Mouse (Mus musculus): ENCODE results near the gene Ddx19b. TPM values are rescaled to one million over a fixed set of nuclear protein-coding genes. Genes with fewer than 3 reads are reported as not detected.
"Not testable (repeated sequence)": the region's sequence is repeated elsewhere in the genome, so short reads cannot be mapped to it uniquely, and the experiment has no call there.

Gene Ddx19b
- total and polyA plus RNA-seq, 3 experiments: 3.2 to 10.3 (median 10.3) TPM

- intact Hi-C loops (cut with DNase I): no loop called here
- DNase-seq: no peak
- no peak overlapping the region for H3K9ac ChIP-seq (ENCODE audit: low read depth, low read length)
- no peak overlapping the region for H3K27ac ChIP-seq
- WGBS: 87% methylated on average over 6 of the region's 6 CpGs
- no peak overlapping the region for H3K4me3 ChIP-seq
- no peaks in the 10 kb centered on the region for H3K79me2 ChIP-seq (replicated peaks; ENCODE audit: control insufficient read depth, insufficient read depth, low read length)
- TF ChIP-seq CTCF (IDR thresholded peaks at IDR 0.05): no peak
- TF ChIP-seq EP300 (IDR thresholded peaks at IDR 0.05; ENCODE audit: insufficient read depth, low read depth, low read length): no peak
- TF ChIP-seq POLR2A (IDR thresholded peaks at IDR 0.05; ENCODE audit: insufficient read depth, low read depth, low read length): no peak
- H3K27me3 ChIP-seq (ENCODE audit: control insufficient read depth, insufficient read depth, low read length): no peaks in the 10 kb centered on the region
- H3K36me3 ChIP-seq (ENCODE audit: control insufficient read depth, insufficient read depth, low read length): no peaks in the 10 kb centered on the region
- no peaks in the 10 kb centered on the region; the same call in 1 of the 2 replicates for H3K4me1 ChIP-seq (ENCODE audit: control insufficient read depth, insufficient read depth, low read length)
Observed at GRCm38 (mm10) chr8:110959906-110960305, 71.6 kb downstream of the Ddx19b start.

DNA sequence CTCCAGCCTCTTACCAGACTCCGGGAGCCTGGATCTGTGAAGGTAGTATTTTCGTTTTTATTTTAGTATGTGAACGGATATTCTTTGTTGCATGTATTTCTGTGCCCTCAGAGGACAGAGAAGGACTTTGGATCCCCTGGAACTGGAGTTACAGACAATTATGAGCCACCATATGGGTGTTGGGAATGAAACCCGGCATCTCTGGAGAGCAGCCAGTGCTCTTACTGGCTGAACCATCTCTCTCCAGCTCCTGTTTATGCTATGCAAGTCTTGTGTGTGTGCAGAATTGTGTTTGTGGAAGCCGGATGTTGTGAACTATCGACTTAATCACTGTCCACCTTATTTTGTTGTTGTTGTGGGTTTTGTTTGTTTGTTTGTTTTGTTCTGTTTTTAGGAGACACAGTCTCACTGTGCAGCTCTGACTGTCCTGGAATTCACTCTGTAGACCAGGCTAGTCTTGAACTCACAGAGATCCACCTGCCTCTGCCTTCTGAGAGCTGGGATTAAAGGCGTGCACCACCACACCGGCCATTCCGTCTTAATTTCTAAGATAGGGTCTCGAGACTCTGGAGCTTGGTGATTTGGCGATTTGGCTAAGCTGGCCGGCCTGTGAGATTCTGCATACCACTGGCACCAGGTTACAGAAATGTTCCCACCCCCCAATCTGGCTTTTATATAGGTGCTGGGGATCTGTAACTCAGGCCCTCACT lies 72.3 kb downstream of the Ddx19b start:
- no peak for DNase-seq
- H3K4me3 ChIP-seq: no peak overlapping the region
- H3K27me3 ChIP-seq (ENCODE audit: control insufficient read depth, insufficient read depth, low read length): no peaks in the 10 kb centered on the region
- no peak overlapping the region for H3K9ac ChIP-seq (ENCODE audit: low read depth, low read length)
- H3K27ac ChIP-seq: no peak overlapping the region
- H3K79me2 ChIP-seq (replicated peaks; ENCODE audit: control insufficient read depth, insufficient read depth, low read length): no peaks in the 10 kb centered on the region
- intact Hi-C loops (cut with DNase I): no loop called here
- TF ChIP-seq CTCF (IDR thresholded peaks at IDR 0.05): no peak
- no peak for TF ChIP-seq EP300 (IDR thresholded peaks at IDR 0.05; ENCODE audit: insufficient read depth, low read depth, low read length)
- peaks cover 3% of the 10 kb centered on the region for H3K4me1 ChIP-seq (ENCODE audit: control insufficient read depth, insufficient read depth, low read length)
- no peaks in the 10 kb centered on the region for H3K36me3 ChIP-seq (ENCODE audit: control insufficient read depth, insufficient read depth, low read length)
- WGBS: 92% methylated on average over 12 of the region's 12 CpGs

- H3K79me2 ChIP-seq (replicated peaks; ENCODE audit: control insufficient read depth, insufficient read depth, low read length); H3K36me3 ChIP-seq (ENCODE audit: control insufficient read depth, insufficient read depth, low read length); intact Hi-C loops (cut with DNase I); H3K4me1 ChIP-seq (ENCODE audit: control insufficient read depth, insufficient read depth, low read length); DNase-seq; H3K4me3 ChIP-seq; H3K27me3 ChIP-seq (ENCODE audit: control insufficient read depth, insufficient read depth, low read length); H3K9ac ChIP-seq (ENCODE audit: low read depth, low read length); H3K27ac ChIP-seq: not testable (repeated sequence)
- 91% methylated on average over 7 of the region's 7 CpGs for WGBS
- peak; percentile 24; the same call in 1 of the 2 replicates for TF ChIP-seq CTCF (IDR thresholded peaks at IDR 0.05)
Observed at GRCm38 (mm10) chr8:110958553-110958952, 73.0 kb downstream of the Ddx19b start.

DNA sequence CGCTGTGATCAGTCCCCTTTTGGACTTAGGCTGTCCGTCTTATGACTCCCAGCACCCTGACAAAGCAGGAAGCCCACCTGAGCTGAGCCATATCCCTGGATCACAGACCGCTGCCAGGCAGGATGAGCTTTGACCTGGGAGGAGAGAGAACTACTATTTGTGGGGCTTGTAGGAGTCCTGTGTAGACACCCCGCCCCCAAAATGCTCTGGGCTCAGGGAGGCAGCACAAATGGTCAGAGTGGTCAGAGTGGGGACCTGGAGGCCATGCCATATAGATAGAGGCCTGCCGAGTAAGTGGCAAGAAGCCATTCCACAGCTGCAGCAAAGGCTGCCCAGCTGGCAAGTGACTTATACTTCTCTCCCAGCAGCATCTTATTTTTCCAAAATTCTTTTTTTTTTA lies 73.4 kb downstream of the Ddx19b start:
- Histone ChIP-seq H3K36me3 (ENCODE audit: control insufficient read depth, insufficient read depth, low read length) (no peaks in the 10 kb centered on the region), H3K79me2 (replicated peaks; ENCODE audit: control insufficient read depth, insufficient read depth, low read length) (no peaks in the 10 kb centered on the region), H3K4me1 (ENCODE audit: control insufficient read depth, insufficient read depth, low read length) (peaks cover 3% of the 10 kb centered on the region), H3K9ac (ENCODE audit: low read depth, low read length) (no peak overlapping the region), H3K4me3 (no peak overlapping the region), H3K27ac (no peak overlapping the region), H3K27me3 (ENCODE audit: control insufficient read depth, insufficient read depth, low read length) (no peaks in the 10 kb centered on the region)
- DNase-seq: no peak
- WGBS: 93% methylated on average over 5 of the region's 5 CpGs
- intact Hi-C loops (cut with DNase I): no loop called here
- TF ChIP-seq POLR2A (IDR thresholded peaks at IDR 0.05; ENCODE audit: insufficient read depth, low read depth, low read length) (no peak), EP300 (IDR thresholded peaks at IDR 0.05; ENCODE audit: insufficient read depth, low read depth, low read length) (no peak), CTCF (IDR thresholded peaks at IDR 0.05) (no peak)

GRCm38 (mm10) chr8:110957471-110957870 lies 74.1 kb downstream of the Ddx19b start:
- Histone ChIP-seq H3K27ac (no peak overlapping the region), H3K4me1 (ENCODE audit: control insufficient read depth, insufficient read depth, low read length) (peaks cover 3% of the 10 kb centered on the region), H3K9ac (ENCODE audit: low read depth, low read length) (no peak overlapping the region), H3K27me3 (ENCODE audit: control insufficient read depth, insufficient read depth, low read length) (no peaks in the 10 kb centered on the region), H3K4me3 (no peak overlapping the region), H3K79me2 (replicated peaks; ENCODE audit: control insufficient read depth, insufficient read depth, low read length) (no peaks in the 10 kb centered on the region), H3K36me3 (ENCODE audit: control insufficient read depth, insufficient read depth, low read length) (no peaks in the 10 kb centered on the region)
- intact Hi-C loops (cut with DNase I): no loop called here
- DNase-seq: peak in 1 of 2 experiments; percentile 42
- 90% methylated on average over 19 of the region's 19 CpGs for WGBS
- TF ChIP-seq POLR2A (IDR thresholded peaks at IDR 0.05; ENCODE audit: insufficient read depth, low read depth, low read length): no peak
- TF ChIP-seq CTCF (IDR thresholded peaks at IDR 0.05): peak; percentile 55
- TF ChIP-seq EP300 (IDR thresholded peaks at IDR 0.05; ENCODE audit: insufficient read depth, low read depth, low read length): no peak

DNA sequence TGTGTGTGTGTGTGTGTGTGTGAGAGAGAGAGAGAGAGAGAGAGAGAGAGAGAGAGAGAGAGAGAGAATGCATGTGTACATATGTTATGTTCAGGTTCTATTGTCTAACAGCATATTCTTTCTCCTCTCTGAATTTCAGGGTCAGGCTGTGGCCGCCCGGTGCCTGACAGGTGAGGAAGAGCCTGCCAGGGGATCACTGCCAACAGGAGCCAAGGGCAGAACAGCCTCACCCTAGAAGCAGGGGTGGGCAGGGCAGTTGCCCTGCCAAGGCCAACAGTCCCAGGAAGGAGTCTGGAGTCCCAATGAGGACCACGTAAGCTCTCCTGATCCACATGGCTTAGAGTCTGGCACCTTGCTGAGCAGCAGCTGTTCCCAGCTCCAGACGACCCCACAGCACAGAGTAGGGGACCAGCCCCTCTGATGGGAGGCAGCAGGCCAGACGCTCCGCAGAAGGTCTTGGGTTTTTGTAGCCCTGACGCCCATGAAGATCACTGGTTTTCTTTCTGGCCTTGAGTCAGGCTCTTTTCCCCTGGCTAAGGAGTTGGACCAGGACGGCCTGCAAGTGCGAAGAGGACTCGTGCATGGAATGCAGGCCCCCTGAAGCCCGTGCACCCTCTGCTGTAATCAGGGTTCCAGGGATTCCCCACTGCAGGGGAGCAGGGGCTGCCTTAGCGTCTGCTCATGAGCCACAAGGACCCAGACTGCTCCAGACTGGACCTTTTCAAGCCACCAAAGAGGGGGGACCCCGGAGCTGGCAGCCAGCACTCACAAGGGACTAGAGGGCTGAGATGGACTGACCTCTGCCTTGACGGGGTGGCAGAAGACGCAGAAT lies 74.7 kb downstream of the Ddx19b start:
- TF ChIP-seq CTCF (IDR thresholded peaks at IDR 0.05): no peak
- DNase-seq: no peak
- WGBS: 84% methylated on average over 15 of the region's 15 CpGs
- no peak overlapping the region for H3K27ac ChIP-seq
- intact Hi-C loops (cut with DNase I): no loop called here
- no peaks in the 10 kb centered on the region for H3K27me3 ChIP-seq (ENCODE audit: control insufficient read depth, insufficient read depth, low read length)
- H3K79me2 ChIP-seq (replicated peaks; ENCODE audit: control insufficient read depth, insufficient read depth, low read length): no peaks in the 10 kb centered on the region
- H3K4me3 ChIP-seq: no peak overlapping the region
- peaks cover 3% of the 10 kb centered on the region for H3K4me1 ChIP-seq (ENCODE audit: control insufficient read depth, insufficient read depth, low read length)
- no peak overlapping the region for H3K9ac ChIP-seq (ENCODE audit: low read depth, low read length)
- no peaks in the 10 kb centered on the region for H3K36me3 ChIP-seq (ENCODE audit: control insufficient read depth, insufficient read depth, low read length)
